Mouse (Mus musculus): ENCODE measurements around the gene Amy1. TPM values are rescaled to one million over a fixed set of nuclear protein-coding genes. Genes with fewer than 3 reads are reported as not detected.

Gene Amy1
- 22.1 TPM for polyA plus RNA-seq (2014; fragmentation: Illumina TruSeq; extraction: RNeasy Lipid Tissue Mini Kit (QIAGEN cat#74804))

DNA sequence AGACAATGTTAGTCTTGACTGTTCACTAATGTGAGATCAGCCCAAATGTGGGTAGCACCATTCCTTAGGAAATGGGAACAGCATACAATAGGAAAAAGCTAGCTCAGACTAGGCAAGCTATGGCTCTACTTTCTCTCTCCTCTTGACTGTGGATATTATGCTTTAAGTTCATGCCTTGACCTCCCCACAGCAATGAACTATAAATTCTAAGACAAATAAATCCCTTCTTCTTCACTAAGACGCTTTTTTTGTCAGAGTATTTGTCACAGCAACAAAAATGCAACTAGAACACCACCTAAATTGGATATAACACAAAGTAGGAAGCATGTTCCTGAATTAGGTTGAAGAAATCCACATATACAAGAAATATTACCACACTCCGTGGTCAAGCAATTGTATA is at the start of gene Amy1:
TSS of gene Amy1 (minus strand) at position 101 of the 400 bp plus-strand sequence.

GRCm38 (mm10) chr3:113629606-113630359 is 23.3 kb upstream of the Amy1 start, which contains the start of gene Rnpc3:
TSS of gene Rnpc3 (minus strand) at chr3:113630149.

GRCm38 (mm10) chr3:113532328-113532727 is 74.2 kb downstream of the Amy1 start, which contains the start of gene Amy2a1:
TSS of gene Amy2a1 (minus strand) at chr3:113532428.

Other genes starting within 250 kb of the Amy1 start
- gene Amy2a1, start 74.3 kb downstream of the Amy1 start, polyA plus RNA-seq (2014; fragmentation: Illumina TruSeq; extraction: RNeasy Lipid Tissue Mini Kit (QIAGEN cat#74804)) = not detected
- gene Rnpc3, start 23.4 kb upstream of the Amy1 start, polyA plus RNA-seq (2014; fragmentation: Illumina TruSeq; extraction: RNeasy Lipid Tissue Mini Kit (QIAGEN cat#74804)) = 83.5 TPM

Data from ovary, adult 10 weeks (tissue).